Mouse (Mus musculus): ENCODE results near the gene Tbx5. TPM values are rescaled to one million over a fixed set of nuclear protein-coding genes. Genes with fewer than 3 reads are reported as not detected.

Gene Tbx5
- polyA plus RNA-seq (2015; fragmentation: Nextera tagmentation; extraction: Ambion mirVana): 0.05 TPM in 2 replicates

GRCm38 (mm10) chr5:119832479-119832796 lies at the start of gene Tbx5:
Gene Tbx5, plus strand, starts transcription at chr5:119832668.
- no peak for ATAC-seq (ENCODE audit: insufficient read depth)
- Histone ChIP-seq H3K27me3 (peaks cover 96% of the 10 kb centered on the region), H3K4me1 (replicated peaks) (no peaks in the 10 kb centered on the region), H3K4me2 (peak within 1 kb of the TSS; percentile 49), H3K9ac (no peak within 1 kb of the TSS), H3K36me3 (replicated peaks) (no peaks in the 10 kb centered on the region), H3K27ac (replicated peaks) (no peak within 1 kb of the TSS), H3K9me3 (replicated peaks) (no peaks in the 10 kb centered on the region), H3K4me3 (replicated peaks) (peak within 1 kb of the TSS; percentile 29; the same call in 1 of the 2 replicates)
- WGBS (ENCODE audit: insufficient replicate concordance): 3% methylated on average over 16 of the region's 16 CpGs

- no peaks in the 10 kb centered on the region for H3K27me3 ChIP-seq
- no peaks in the 10 kb centered on the region for H3K36me3 ChIP-seq (replicated peaks)
- WGBS (ENCODE audit: insufficient replicate concordance): 69% methylated on average over 7 of the region's 7 CpGs
- no peaks in the 10 kb centered on the region for H3K4me1 ChIP-seq (replicated peaks)
- H3K4me3 ChIP-seq (replicated peaks): no peak overlapping the region
- H3K9ac ChIP-seq: no peak overlapping the region
- H3K9me3 ChIP-seq (replicated peaks): no peaks in the 10 kb centered on the region
- no peak overlapping the region for H3K4me2 ChIP-seq
- no peak for ATAC-seq (ENCODE audit: insufficient read depth)
- no peak overlapping the region for H3K27ac ChIP-seq (replicated peaks)
Measured at GRCm38 (mm10) chr5:119785959-119786358, 46.5 kb upstream of the Tbx5 start.

- peaks cover 39% of the 10 kb centered on the region for H3K27me3 ChIP-seq
- no peak for ATAC-seq (ENCODE audit: insufficient read depth)
- 42% methylated on average over 5 of the region's 5 CpGs for WGBS (ENCODE audit: insufficient replicate concordance)
Measured at GRCm38 (mm10) chr5:119791664-119792063, 40.8 kb upstream of the Tbx5 start.

GRCm38 (mm10) chr5:119793972-119794371 lies 38.5 kb upstream of the Tbx5 start:
- no peaks in the 10 kb centered on the region for H3K4me1 ChIP-seq (replicated peaks)
- H3K9ac ChIP-seq: no peak overlapping the region
- H3K27ac ChIP-seq (replicated peaks): no peak overlapping the region
- H3K4me3 ChIP-seq (replicated peaks): no peak overlapping the region
- H3K9me3 ChIP-seq (replicated peaks): no peaks in the 10 kb centered on the region
- no peak overlapping the region for H3K4me2 ChIP-seq
- peaks cover 62% of the 10 kb centered on the region for H3K27me3 ChIP-seq
- no peak for ATAC-seq (ENCODE audit: insufficient read depth)
- H3K36me3 ChIP-seq (replicated peaks): no peaks in the 10 kb centered on the region
- WGBS (ENCODE audit: insufficient replicate concordance): 2% methylated on average over 4 of the region's 4 CpGs

More at GRCm38 (mm10) chr5:119791664-119792063, 40.8 kb upstream of the Tbx5 start:
- Histone ChIP-seq H3K36me3 (replicated peaks) (no peaks in the 10 kb centered on the region), H3K4me2 (no peak overlapping the region), H3K4me3 (replicated peaks) (no peak overlapping the region), H3K9ac (no peak overlapping the region), H3K9me3 (replicated peaks) (no peaks in the 10 kb centered on the region), H3K27ac (replicated peaks) (no peak overlapping the region), H3K4me1 (replicated peaks) (no peaks in the 10 kb centered on the region)

- H3K27me3 ChIP-seq: peaks cover 76% of the 10 kb centered on the region
- no peak overlapping the region for H3K4me2 ChIP-seq
- no peaks in the 10 kb centered on the region for H3K4me1 ChIP-seq (replicated peaks)
- no peak for ATAC-seq (ENCODE audit: insufficient read depth)
- H3K9ac ChIP-seq: no peak overlapping the region
- no peak overlapping the region for H3K4me3 ChIP-seq (replicated peaks)
- H3K9me3 ChIP-seq (replicated peaks): no peaks in the 10 kb centered on the region
- whole genome bisulfite sequencing (ENCODE audit: insufficient replicate concordance): 1% methylated on average over 6 of the region's 6 CpGs
- H3K27ac ChIP-seq (replicated peaks): no peak overlapping the region
- no peaks in the 10 kb centered on the region for H3K36me3 ChIP-seq (replicated peaks)
Measured at GRCm38 (mm10) chr5:119795376-119795775, 37.1 kb upstream of the Tbx5 start.

- Histone ChIP-seq H3K27me3 (peaks cover 80% of the 10 kb centered on the region), H3K4me3 (replicated peaks) (no peak overlapping the region), H3K27ac (replicated peaks) (no peak overlapping the region), H3K9me3 (replicated peaks) (no peaks in the 10 kb centered on the region), H3K36me3 (replicated peaks) (no peaks in the 10 kb centered on the region), H3K9ac (no peak overlapping the region), H3K4me1 (replicated peaks) (no peaks in the 10 kb centered on the region), H3K4me2 (no peak overlapping the region)
- ATAC-seq (ENCODE audit: insufficient read depth): no peak
- WGBS (ENCODE audit: insufficient replicate concordance): 12% methylated on average over 3 of the region's 3 CpGs
Measured at GRCm38 (mm10) chr5:119795777-119796176, 36.7 kb upstream of the Tbx5 start.

GRCm38 (mm10) chr5:119796443-119797160 lies 35.9 kb upstream of the Tbx5 start:
- Histone ChIP-seq H3K9me3 (replicated peaks) (no peaks in the 10 kb centered on the region), H3K4me2 (no peak overlapping the region), H3K27ac (replicated peaks) (no peak overlapping the region), H3K4me1 (replicated peaks) (no peaks in the 10 kb centered on the region), H3K9ac (no peak overlapping the region), H3K27me3 (peaks cover 87% of the 10 kb centered on the region), H3K4me3 (replicated peaks) (no peak overlapping the region), H3K36me3 (replicated peaks) (no peaks in the 10 kb centered on the region)
- ATAC-seq (ENCODE audit: insufficient read depth): no peak
- 1% methylated on average over 33 of the region's 33 CpGs for WGBS (ENCODE audit: insufficient replicate concordance)

- Histone ChIP-seq H3K4me1 (replicated peaks) (no peaks in the 10 kb centered on the region), H3K4me3 (replicated peaks) (no peak overlapping the region), H3K36me3 (replicated peaks) (no peaks in the 10 kb centered on the region), H3K27ac (replicated peaks) (no peak overlapping the region), H3K4me2 (no peak overlapping the region), H3K9me3 (replicated peaks) (no peaks in the 10 kb centered on the region), H3K27me3 (peaks cover 94% of the 10 kb centered on the region), H3K9ac (no peak overlapping the region)
- no peak for ATAC-seq (ENCODE audit: insufficient read depth)
- 1% methylated on average over 26 of the region's 26 CpGs for WGBS (ENCODE audit: insufficient replicate concordance)
Measured at GRCm38 (mm10) chr5:119797580-119798150, 34.8 kb upstream of the Tbx5 start.

GRCm38 (mm10) chr5:119798261-119798660 lies 34.2 kb upstream of the Tbx5 start:
- H3K4me2 ChIP-seq: no peak overlapping the region
- H3K36me3 ChIP-seq (replicated peaks): no peaks in the 10 kb centered on the region
- no peaks in the 10 kb centered on the region for H3K9me3 ChIP-seq (replicated peaks)
- H3K9ac ChIP-seq: no peak overlapping the region
- WGBS (ENCODE audit: insufficient replicate concordance): 1% methylated on average over 4 of the region's 4 CpGs
- no peak overlapping the region for H3K27ac ChIP-seq (replicated peaks)
- H3K27me3 ChIP-seq: peaks cover 100% of the 10 kb centered on the region
- no peak overlapping the region for H3K4me3 ChIP-seq (replicated peaks)
- H3K4me1 ChIP-seq (replicated peaks): no peaks in the 10 kb centered on the region
- no peak for ATAC-seq (ENCODE audit: insufficient read depth)

- no peak overlapping the region for H3K27ac ChIP-seq (replicated peaks)
- no peaks in the 10 kb centered on the region for H3K4me1 ChIP-seq (replicated peaks)
- no peak overlapping the region for H3K9ac ChIP-seq
- 5% methylated on average over 5 of the region's 5 CpGs for WGBS (ENCODE audit: insufficient replicate concordance)
- no peaks in the 10 kb centered on the region for H3K9me3 ChIP-seq (replicated peaks)
- no peak for ATAC-seq (ENCODE audit: insufficient read depth)
- no peaks in the 10 kb centered on the region for H3K36me3 ChIP-seq (replicated peaks)
- H3K27me3 ChIP-seq: peaks cover 100% of the 10 kb centered on the region
- no peak overlapping the region for H3K4me2 ChIP-seq
- H3K4me3 ChIP-seq (replicated peaks): no peak overlapping the region
Measured at GRCm38 (mm10) chr5:119798713-119799418, 33.6 kb upstream of the Tbx5 start.

- ATAC-seq (ENCODE audit: insufficient read depth): no peak
- H3K36me3 ChIP-seq (replicated peaks): no peaks in the 10 kb centered on the region
- no peaks in the 10 kb centered on the region for H3K9me3 ChIP-seq (replicated peaks)
- no peak overlapping the region for H3K4me3 ChIP-seq (replicated peaks)
- no peak overlapping the region for H3K27ac ChIP-seq (replicated peaks)
- 4% methylated on average over 9 of the region's 9 CpGs for WGBS (ENCODE audit: insufficient replicate concordance)
- no peak overlapping the region for H3K4me2 ChIP-seq
- no peak overlapping the region for H3K9ac ChIP-seq
- no peaks in the 10 kb centered on the region for H3K4me1 ChIP-seq (replicated peaks)
- H3K27me3 ChIP-seq: peaks cover 100% of the 10 kb centered on the region
Measured at GRCm38 (mm10) chr5:119799419-119800242, 32.8 kb upstream of the Tbx5 start.
